Comparison of ENCODE assay signal across 8 mouse cellular contexts in genomic region chr10:41449684-41450083, GRCm38 (mm10). TPM values are rescaled to one million over a fixed set of nuclear protein-coding genes. Genes with fewer than 3 reads are reported as not detected.
DNase-seq lines count a peak whose midpoint lies in the region; ATAC-seq and TF ChIP-seq lines count a peak whose summit lies in the region.

No protein-coding gene starts in this region.

- H3K27me3 ChIP-seq in kidney, embryonic 16.5 days (ENCODE audit: insufficient read depth, low read length): no peaks in the 10 kb centered on the region
- H3K27me3 ChIP-seq in stomach, postnatal 0 days (ENCODE audit: control insufficient read depth, insufficient read depth, low read length): no peaks in the 10 kb centered on the region

- peaks cover 21% of the 10 kb centered on the region for H3K4me1 ChIP-seq in kidney, embryonic 16.5 days (ENCODE audit: insufficient read depth, low read length)
- H3K4me1 ChIP-seq in stomach, postnatal 0 days (replicated peaks; ENCODE audit: control insufficient read depth, insufficient read depth): no peaks in the 10 kb centered on the region

- DNase-seq in left cerebral cortex, postnatal 4 days: peak; percentile 21
- no peak for DNase-seq in left cerebral cortex, postnatal 10 days (ENCODE audit: extremely low spot score in 1 of 2, low spot score in 2 of 2)
- DNase-seq in brain, adult 2 months (ENCODE audit: low read depth, low spot score): peak; percentile 82
- DNase-seq in stomach, postnatal 0 days (ENCODE audit: low spot score): peak; percentile 22
- DNase-seq in adrenal gland, adult 8-10 months: no peak

- H3K4me3 ChIP-seq in kidney, embryonic 16.5 days (ENCODE audit: low read length): peak overlapping the region; percentile 98
- H3K4me3 ChIP-seq in macrophage (ENCODE audit: inconsistent target): peak overlapping the region; percentile 64
- H3K4me3 ChIP-seq in stomach, postnatal 0 days (ENCODE audit: low read depth, low read length): peak overlapping the region; percentile 88

- H3K9me3 ChIP-seq in kidney, embryonic 16.5 days (ENCODE audit: low read length): no peaks in the 10 kb centered on the region
- no peaks in the 10 kb centered on the region for H3K9me3 ChIP-seq in stomach, postnatal 0 days (ENCODE audit: control insufficient read depth, low read length)

- peaks cover 11% of the 10 kb centered on the region for H3K36me3 ChIP-seq in kidney, embryonic 16.5 days (ENCODE audit: insufficient read depth, low read length)
- H3K36me3 ChIP-seq in macrophage (ENCODE audit: inconsistent target): no peaks in the 10 kb centered on the region
- H3K36me3 ChIP-seq in stomach, postnatal 0 days (ENCODE audit: control insufficient read depth, insufficient read depth, low read length): 0 out of 2 replicates have a peak, but pooled peaks cover 2% of the 10 kb centered on the region

- ATAC-seq in erythroid progenitor cell, adult 5-6 weeks (replicated peaks; ENCODE audit: low FRiP score, poor library complexity, severe bottlenecking): peak; percentile 48
- ATAC-seq in kidney, embryonic 16.5 days (ENCODE audit: low FRiP score, low TSS enrichment): peak; percentile 79
- ATAC-seq in stomach, postnatal 0 days (ENCODE audit: low FRiP score, low TSS enrichment): peak; percentile 51

- 10% methylated on average over 14 of the region's 14 CpGs for WGBS in kidney, embryonic 16.5 days
- 8% methylated on average over 14 of the region's 14 CpGs for WGBS in macrophage (ENCODE audit: missing documents)
- WGBS in stomach, postnatal 0 days: 10% methylated on average over 14 of the region's 14 CpGs

- TF ChIP-seq CTCF in stomach, postnatal 0 days (IDR thresholded peaks at IDR 0.05; ENCODE audit: low read depth): no peak

- intact Hi-C loops in left cerebral cortex, postnatal 4 days (cut with DNase I): no loop called here
- intact Hi-C loops in left cerebral cortex, postnatal 10 days (cut with DNase I): loop anchor here (10.0 kb wide), 1 partner anchor 55 kb away; no protein-coding TSS in a partner anchor

- peak overlapping the region; percentile 60 for H3K4me2 ChIP-seq in kidney, embryonic 16.5 days (replicated peaks; ENCODE audit: low read depth, low read length)
- peak overlapping the region; percentile 77 for H3K4me2 ChIP-seq in stomach, postnatal 0 days (replicated peaks; ENCODE audit: low read depth)

- peak overlapping the region; percentile 92 for H3K9ac ChIP-seq in kidney, embryonic 16.5 days (replicated peaks; ENCODE audit: low read length)
- peak overlapping the region; percentile 90 for H3K9ac ChIP-seq in stomach, postnatal 0 days (ENCODE audit: low read length)

- TF ChIP-seq EP300 in stomach, postnatal 0 days (optimal IDR thresholded peaks at IDR 0.05): no peak

- peaks cover 35% of the 10 kb centered on the region for H3K79me2 ChIP-seq in macrophage (ENCODE audit: inconsistent target)

- peak overlapping the region; percentile 70 for H3K27ac ChIP-seq in kidney, embryonic 16.5 days (ENCODE audit: low read length)
- H3K27ac ChIP-seq in macrophage: peak overlapping the region; percentile 24; the same call in 1 of the 2 replicates
- peak overlapping the region; percentile 56 for H3K27ac ChIP-seq in stomach, postnatal 0 days (replicated peaks)

RNA-seq across cellular contexts. Expression of gene Zbtb24, which starts 0.5 kb away (rescaled TPM):
- total RNA-seq in left cerebral cortex, postnatal 4 days (2021): 10 to 100 TPM; 19.2 to 20.5 TPM
- 10 to 100 TPM; 16.3 to 17.0 TPM for total RNA-seq in left cerebral cortex, postnatal 10 days (2021)
- 5.9 and 10.8 TPM in 2 replicates for total RNA-seq in erythroid progenitor cell, adult 5-6 weeks (2015; ENCODE audit: low replicate concordance)
- total RNA-seq in erythroid progenitor cell, adult 5-6 weeks (2017; ENCODE audit: low replicate concordance): 10.8 and 15.2 TPM in 2 replicates
- polyA plus RNA-seq in kidney, embryonic 16.5 days (2015; fragmentation: Nextera tagmentation; extraction: Ambion mirVana): 19.7 and 19.8 TPM in 2 replicates
- total RNA-seq in macrophage (2018; cell fraction: chromatin; rRNA removed): 10 to 100 TPM; 16.1 to 68.9 (median 32.0) TPM
- total RNA-seq in macrophage (2018; cell fraction: cytosol; rRNA removed): 10 to 100 TPM in 5 of 26 experiments, 1 to 10 TPM in 21; 5.3 to 11.9 (median 8.1) TPM
- total RNA-seq in macrophage (2018; cell fraction: nucleus; rRNA removed): 10 to 100 TPM; 11.1 to 46.4 (median 18.2) TPM
- 8.6 to 9.8 TPM (median 9.4 TPM) in 3 replicates for polyA plus RNA-seq in macrophage (2018)
- 8.6 and 9.8 TPM in 2 replicates for polyA plus RNA-seq in stomach, postnatal 0 days (2015; fragmentation: Nextera tagmentation; extraction: Ambion mirVana)
- total RNA-seq in adrenal gland, adult 8-10 months (2022): 10 to 100 TPM; 17.3 to 32.5 (median 26.0) TPM

RNA-seq across cellular contexts. Expression of gene Mical1, which starts 26.4 kb away (rescaled TPM):
- total RNA-seq in left cerebral cortex, postnatal 4 days (2021): 10 to 100 TPM; 75.8 to 82.1 TPM
- total RNA-seq in left cerebral cortex, postnatal 10 days (2021): 10 to 100 TPM; 32.7 to 36.5 TPM
- total RNA-seq in erythroid progenitor cell, adult 5-6 weeks (2015; ENCODE audit: low replicate concordance): 10.1 and 19.7 TPM in 2 replicates
- 0.76 and 11.4 TPM in 2 replicates for total RNA-seq in erythroid progenitor cell, adult 5-6 weeks (2017; ENCODE audit: low replicate concordance)
- 34.6 TPM in 2 replicates for polyA plus RNA-seq in kidney, embryonic 16.5 days (2015; fragmentation: Nextera tagmentation; extraction: Ambion mirVana)
- 100 to 1,000 TPM in 8 of 26 experiments, 10 to 100 TPM in 17, 1 to 10 TPM in 1; 7.5 to 233 (median 40.5) TPM for total RNA-seq in macrophage (2018; cell fraction: chromatin; rRNA removed)
- total RNA-seq in macrophage (2018; cell fraction: cytosol; rRNA removed): 10 to 100 TPM in 15 of 26 experiments, 1 to 10 TPM in 11; 7.0 to 54.9 (median 20.1) TPM
- 100 to 1,000 TPM in 6 of 26 experiments, 10 to 100 TPM in 19, 1 to 10 TPM in 1; 6.0 to 163 (median 23.2) TPM for total RNA-seq in macrophage (2018; cell fraction: nucleus; rRNA removed)
- 19.5 to 33.8 TPM (median 31.3 TPM) in 3 replicates for polyA plus RNA-seq in macrophage (2018)
- polyA plus RNA-seq in stomach, postnatal 0 days (2015; fragmentation: Nextera tagmentation; extraction: Ambion mirVana): 23.0 and 25.9 TPM in 2 replicates
- 10 to 100 TPM in 2 of 4 experiments, 1 to 10 TPM in 2; 8.5 to 22.8 (median 13.3) TPM for total RNA-seq in adrenal gland, adult 8-10 months (2022)

RNA-seq across cellular contexts. Expression of gene Smpd2, which starts 40.5 kb away (rescaled TPM):
- total RNA-seq in left cerebral cortex, postnatal 4 days (2021): 10 to 100 TPM; 20.1 to 21.9 TPM
- 10 to 100 TPM; 17.2 to 18.8 TPM for total RNA-seq in left cerebral cortex, postnatal 10 days (2021)
- total RNA-seq in erythroid progenitor cell, adult 5-6 weeks (2015; ENCODE audit: low replicate concordance): 0.84 and 4.7 TPM in 2 replicates
- total RNA-seq in erythroid progenitor cell, adult 5-6 weeks (2017; ENCODE audit: low replicate concordance): 2.3 TPM in 1 of 2 replicates, not detected in the other
- 84.1 and 91.2 TPM in 2 replicates for polyA plus RNA-seq in kidney, embryonic 16.5 days (2015; fragmentation: Nextera tagmentation; extraction: Ambion mirVana)
- total RNA-seq in macrophage (2018; cell fraction: chromatin; rRNA removed): 10 to 100 TPM in 20 of 26 experiments, 1 to 10 TPM in 6; 3.5 to 67.7 (median 19.5) TPM
- 10 to 100 TPM in 13 of 26 experiments, 1 to 10 TPM in 13; 5.1 to 18.5 (median 10.0) TPM for total RNA-seq in macrophage (2018; cell fraction: cytosol; rRNA removed)
- total RNA-seq in macrophage (2018; cell fraction: nucleus; rRNA removed): 10 to 100 TPM in 18 of 26 experiments, 1 to 10 TPM in 8; 4.3 to 52.9 (median 18.6) TPM
- 10.3 to 23.3 TPM (median 12.1 TPM) in 3 replicates for polyA plus RNA-seq in macrophage (2018)
- polyA plus RNA-seq in stomach, postnatal 0 days (2015; fragmentation: Nextera tagmentation; extraction: Ambion mirVana): 51.5 and 52.9 TPM in 2 replicates
- 10 to 100 TPM; 21.8 to 40.9 (median 32.5) TPM for total RNA-seq in adrenal gland, adult 8-10 months (2022)

RNA-seq across cellular contexts. Expression of gene Ppil6, which starts 40.6 kb away (rescaled TPM):
- 1 to 10 TPM; 4.6 to 4.9 TPM for total RNA-seq in left cerebral cortex, postnatal 4 days (2021)
- 1 to 10 TPM; 6.2 to 7.3 TPM for total RNA-seq in left cerebral cortex, postnatal 10 days (2021)
- not detected in 2 replicates for total RNA-seq in erythroid progenitor cell, adult 5-6 weeks (2015; ENCODE audit: low replicate concordance)
- total RNA-seq in erythroid progenitor cell, adult 5-6 weeks (2017; ENCODE audit: low replicate concordance): not detected in 2 replicates
- 2.6 and 3.7 TPM in 2 replicates for polyA plus RNA-seq in kidney, embryonic 16.5 days (2015; fragmentation: Nextera tagmentation; extraction: Ambion mirVana)
- 1 to 10 TPM in 10 of 26 experiments, not detected in 16; 1.2 to 4.2 (median 2.4) TPM for total RNA-seq in macrophage (2018; cell fraction: chromatin; rRNA removed)
- under 1 TPM in 8 of 26 experiments, not detected in 18; 0.10 to 0.41 (median 0.20) TPM for total RNA-seq in macrophage (2018; cell fraction: cytosol; rRNA removed)
- 1 to 10 TPM in 7 of 26 experiments, under 1 TPM in 1, not detected in 18; 0.89 to 1.7 (median 1.1) TPM for total RNA-seq in macrophage (2018; cell fraction: nucleus; rRNA removed)
- 0.22 TPM in 1 of 3 replicates, not detected in the others for polyA plus RNA-seq in macrophage (2018)
- 2.4 and 2.5 TPM in 2 replicates for polyA plus RNA-seq in stomach, postnatal 0 days (2015; fragmentation: Nextera tagmentation; extraction: Ambion mirVana)
- total RNA-seq in adrenal gland, adult 8-10 months (2022): 1 to 10 TPM in 2 of 4 experiments, under 1 TPM in 1, not detected in 1; 0.77 to 1.7 (median 1.4) TPM

Comparison
In these comparisons a context has a peak if more than half of its experiments do, and no peak if none do; other contexts are left out.
1. DNase-seq: peak in left cerebral cortex, postnatal 4 days (single experiment), brain, adult 2 months (single experiment) and stomach, postnatal 0 days (single experiment); none in left cerebral cortex, postnatal 10 days (0 of 2) and adrenal gland, adult 8-10 months (single experiment).
2. Peak in every context shown above with its lines, with median percentiles within 50 percentile points of each other: ATAC-seq, H3K27ac ChIP-seq and H3K4me3 ChIP-seq.